Mouse (Mus musculus) spleen, postnatal 4 days (tissue): Measurements from ENCODE around the gene Alg11.

ENCODE experiments used
- DNase-seq, 2 experiments: peaks; one replicate each; pipeline ENCODE4 v3.0.0; 2022; ENCODE audit warnings: low spot score in 2 of 2

Gene Alg11

DNA sequence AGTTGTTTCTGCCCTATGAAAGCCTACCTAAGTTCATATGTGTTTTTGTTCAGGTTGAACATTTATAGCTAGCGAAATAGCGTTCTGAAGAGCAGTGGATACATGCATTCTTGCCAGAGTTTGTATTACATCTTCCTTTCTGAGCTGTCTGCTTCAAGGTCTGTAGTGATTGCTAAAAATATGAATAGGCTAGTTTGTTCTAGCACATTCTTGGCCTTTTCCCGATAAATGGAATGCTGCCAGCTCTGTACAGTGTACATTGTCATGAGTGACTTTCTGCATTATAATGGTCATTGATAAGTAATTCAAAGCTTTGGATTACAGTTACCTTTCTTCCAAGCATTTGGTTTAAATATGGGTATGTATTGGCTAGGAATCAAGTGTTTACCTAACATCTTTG is 605 bp downstream of the Alg11 start:
- DNase-seq: no peak

DNA sequence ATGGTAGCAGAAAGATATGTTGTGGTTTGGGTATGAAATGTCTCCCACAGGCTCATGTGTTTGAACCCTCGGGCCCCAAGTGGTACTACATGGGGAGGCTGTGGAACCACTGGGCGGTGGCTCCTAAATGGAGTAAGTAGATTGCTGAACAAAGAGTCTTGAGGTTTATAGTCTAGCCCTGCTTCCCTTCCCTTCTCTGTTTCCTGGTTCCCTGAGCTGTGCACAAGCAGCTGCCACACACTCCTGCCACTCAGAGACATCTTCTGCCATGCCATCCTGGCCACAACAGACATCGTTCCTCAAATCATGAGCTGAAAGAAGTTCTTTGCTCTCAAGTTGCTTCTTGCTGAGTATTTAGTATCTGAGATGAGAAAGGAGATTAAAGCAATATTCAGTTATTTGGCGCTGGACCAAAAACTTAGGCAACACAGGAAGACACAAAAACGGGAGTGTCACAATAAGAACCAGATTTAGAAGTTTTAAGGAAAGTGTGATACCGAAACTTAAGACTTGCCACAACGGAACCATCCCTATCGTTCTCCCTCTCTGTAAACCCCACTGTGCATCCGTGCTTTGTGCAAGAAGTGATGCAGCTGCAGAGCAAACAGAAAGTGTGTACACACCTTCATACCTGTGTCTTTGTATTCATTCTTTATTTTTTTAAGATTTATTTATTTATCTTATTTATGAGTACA is 18.9 kb downstream of the Alg11 start:
- no peak for DNase-seq

DNA sequence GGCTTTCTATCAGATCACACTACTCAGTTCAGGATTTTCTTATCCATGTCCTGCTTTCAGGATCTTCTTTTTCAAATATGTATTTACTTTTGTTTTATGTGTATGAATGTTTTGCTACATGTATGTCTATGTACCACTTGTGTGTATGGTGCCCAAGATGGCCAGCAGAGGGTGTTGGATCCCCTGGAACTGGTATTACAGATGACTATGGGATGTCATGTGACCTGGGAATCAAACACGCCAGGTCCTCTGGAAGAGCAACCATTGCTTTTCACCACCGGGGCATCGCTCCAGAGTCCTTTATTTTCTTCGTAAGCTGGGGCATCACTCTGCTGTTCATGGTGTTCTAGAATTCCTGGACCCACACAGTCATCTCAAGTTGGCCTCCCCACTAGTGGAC is 28.7 kb downstream of the Alg11 start:
- DNase-seq: no peak

DNA sequence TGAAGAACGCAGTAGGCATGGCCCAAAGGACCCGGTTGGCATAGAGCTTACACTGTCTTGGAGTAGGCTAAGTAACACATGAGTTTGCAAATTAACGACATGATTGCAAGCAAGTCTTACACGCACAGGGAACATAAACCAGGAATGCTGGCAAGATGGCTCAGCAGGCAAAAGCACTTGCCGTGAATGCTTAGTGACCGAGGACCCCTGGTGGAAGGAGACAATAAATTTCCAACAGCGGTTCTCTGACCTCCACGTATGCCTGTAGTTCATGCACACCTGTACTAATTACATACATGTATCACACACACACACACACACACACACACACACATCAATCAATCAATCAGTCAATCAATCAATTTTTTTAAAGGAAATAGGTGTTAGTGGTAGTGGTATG is 31.0 kb downstream of the Alg11 start:
- no peak for DNase-seq

DNA sequence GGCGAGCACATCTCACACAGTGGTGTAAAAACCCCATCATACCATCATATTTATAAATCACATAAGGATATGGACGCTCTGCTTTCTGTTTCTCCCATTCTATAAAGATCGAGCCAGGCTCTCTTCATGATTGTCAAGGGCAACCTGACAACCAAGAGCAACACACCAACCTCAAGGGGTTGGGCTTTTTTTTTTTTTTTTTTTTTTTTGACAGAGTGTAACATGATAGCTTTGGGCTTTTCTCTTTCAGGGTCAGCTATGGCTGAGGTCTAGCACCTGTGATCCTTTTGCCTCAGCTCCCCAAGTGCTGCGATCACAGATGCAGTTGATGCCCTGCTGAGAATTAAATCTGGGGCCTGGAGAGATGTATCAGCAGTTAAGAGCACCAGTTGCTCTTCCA is 46.5 kb downstream of the Alg11 start:
- DNase-seq: peak in 1 of 2 experiments; percentile 7
